Mouse (Mus musculus) CD4-positive naive resting alpha-beta T cell, adult 57 days (primary cell): Measurements from ENCODE around the gene Olfr692. TPM values are rescaled to one million over a fixed set of nuclear protein-coding genes. Genes with fewer than 3 reads are reported as not detected.

Source experiments
- total RNA-seq: library from RNA; stranded (reverse); gene quantifications from one replicate; pipeline ENCODE4 v1.2.4, GENCODE M21; 2023

Olfr692 gene
- total RNA-seq = not detected

GRCm38 (mm10) chr7:105367930-105368329 is at the start of gene Olfr692:
TSS of gene Olfr692 (plus strand) at chr7:105368230.

DNA sequence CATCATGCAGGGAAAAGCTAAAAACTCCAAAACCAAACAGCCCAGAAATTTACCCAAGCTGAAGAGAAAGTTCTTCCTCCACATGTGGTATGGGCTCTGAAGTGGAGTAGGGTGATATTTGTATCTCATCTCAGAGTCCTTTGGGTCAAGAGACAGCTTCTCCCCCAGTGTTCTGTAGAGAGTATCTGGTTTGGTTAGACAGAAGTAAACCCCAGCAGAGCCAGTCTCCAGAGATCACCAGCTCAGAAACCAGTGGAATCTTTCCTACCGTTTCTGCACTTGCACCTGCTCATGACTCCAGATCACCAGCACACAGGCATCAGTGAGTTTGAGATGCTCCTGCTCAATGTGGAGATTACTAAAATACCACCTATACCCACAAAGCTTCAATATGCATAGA is 34.0 kb upstream of the Olfr692 start, which contains the start of gene Olfr690:
Gene Olfr690, minus strand, starts transcription at position 101 of the 400 bp plus-strand sequence.

DNA sequence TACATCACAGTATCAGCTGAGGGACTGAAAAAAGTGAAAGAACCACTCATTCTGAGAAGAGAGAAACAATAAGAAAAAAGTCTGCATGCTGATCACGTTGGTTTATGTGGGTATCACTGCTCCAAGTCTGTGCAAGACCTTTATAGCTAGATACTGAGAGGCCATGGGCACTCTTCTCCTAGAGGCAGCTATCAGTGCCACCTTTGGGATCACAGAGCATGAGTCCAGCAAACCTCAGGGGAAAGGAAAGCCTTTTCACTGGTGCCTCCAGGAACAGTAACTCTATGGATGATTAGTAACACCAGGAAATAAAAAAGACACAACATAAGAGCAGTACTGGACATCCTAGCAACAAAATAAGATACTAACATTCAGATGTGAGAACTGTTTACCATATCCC is 25.9 kb upstream of the Olfr692 start, which contains the start of gene Olfr691:
Gene Olfr691, minus strand, starts transcription at position 101 of the 400 bp plus-strand sequence.

DNA sequence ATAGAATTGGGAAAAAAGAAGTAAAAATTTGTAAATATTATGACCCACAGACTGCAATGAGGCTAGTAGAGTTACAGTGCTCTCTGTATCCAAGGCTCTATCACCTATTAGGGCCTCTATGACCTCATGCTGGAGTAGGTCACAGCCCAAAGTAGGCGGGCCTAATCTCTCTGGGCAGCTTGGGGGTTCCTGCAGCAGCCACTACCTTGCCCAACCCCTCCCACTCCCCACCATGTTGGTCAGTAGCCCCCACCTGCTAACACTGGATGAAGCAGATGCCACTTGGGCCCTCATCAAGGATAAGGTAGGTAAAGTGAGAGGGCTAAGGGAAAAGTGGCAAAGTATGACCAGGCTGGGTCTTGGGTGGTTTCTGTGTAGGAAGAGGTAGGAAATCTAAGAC is 6.8 kb downstream of the Olfr692 start, which contains the start of gene Gm5901:
Gene Gm5901, plus strand, starts transcription at position 173 of the 400 bp plus-strand sequence.

GRCm38 (mm10) chr7:105399935-105400624 is 32.0 kb downstream of the Olfr692 start, which contains the start of gene Fam160a2:
TSS of gene Fam160a2 (minus strand) at chr7:105400054.

GRCm38 (mm10) chr7:105404268-105404667 is 36.2 kb downstream of the Olfr692 start, which contains the start of gene Cnga4:
TSS of gene Cnga4 (plus strand) at chr7:105404568.

Other genes starting within 250 kb of the Olfr692 start
- gene Olfr683, start 221.2 kb upstream of the Olfr692 start, total RNA-seq = not detected
- gene Olfr684, start 204.6 kb upstream of the Olfr692 start, total RNA-seq = not detected
- not detected for gene Olfr685, start 182.2 kb upstream of the Olfr692 start, total RNA-seq
- not detected for gene Olfr686, start 160.7 kb upstream of the Olfr692 start, total RNA-seq
- gene Olfr688, start 80.1 kb upstream of the Olfr692 start, total RNA-seq = not detected
- gene Olfr689, start 57.1 kb upstream of the Olfr692 start, total RNA-seq = not detected
- gene Olfr690, start 34.1 kb upstream of the Olfr692 start, total RNA-seq = not detected
- not detected for gene Olfr691, start 26.0 kb upstream of the Olfr692 start, total RNA-seq
- not detected for gene Gm5901, start 6.8 kb downstream of the Olfr692 start, total RNA-seq
- 39.0 TPM for gene Fam160a2, start 31.8 kb downstream of the Olfr692 start, total RNA-seq
- gene Cnga4, start 36.3 kb downstream of the Olfr692 start, total RNA-seq = not detected
- not detected for gene Cckbr, start 57.5 kb downstream of the Olfr692 start, total RNA-seq
- gene Cavin3, start 114.1 kb downstream of the Olfr692 start, total RNA-seq = 0.59 TPM
- gene Smpd1, start 186.1 kb downstream of the Olfr692 start, total RNA-seq = 19.9 TPM
- gene Apbb1, start 213.4 kb downstream of the Olfr692 start, total RNA-seq = 1.4 TPM
- not detected for gene Hpx, start 231.9 kb downstream of the Olfr692 start, total RNA-seq